Mouse (Mus musculus) regulatory T cell (primary cell): ENCODE data around the gene Rap1gds1.

Experiments
- in situ Hi-C: fragments of 300-600 bp; cut with MboI, MseI; formaldehyde crosslinking; loops from one replicate; pipeline ENCODE4 v1.15.1; 2025; ENCODE audit warnings: high pct_unique_total_duplicates

Rap1gds1 gene

GRCm38 (mm10) chr3:139048701-139049622 is 26.0 kb downstream of the Rap1gds1 start:
- in situ Hi-C loops: no loop called here

GRCm38 (mm10) chr3:139042433-139042854 is 32.6 kb downstream of the Rap1gds1 start:
- in situ Hi-C loops: no loop called here

GRCm38 (mm10) chr3:139041921-139042320 is 33.1 kb downstream of the Rap1gds1 start:
- in situ Hi-C loops: no loop called here

GRCm38 (mm10) chr3:139037030-139037429 is 38.0 kb downstream of the Rap1gds1 start:
- in situ Hi-C loops: no loop called here

GRCm38 (mm10) chr3:139033179-139033578 is 41.8 kb downstream of the Rap1gds1 start:
- in situ Hi-C loops: no loop called here

GRCm38 (mm10) chr3:139030644-139031227 is 44.3 kb downstream of the Rap1gds1 start:
- in situ Hi-C loops: no loop called here

GRCm38 (mm10) chr3:139025077-139025476 is 49.9 kb downstream of the Rap1gds1 start:
- in situ Hi-C loops: no loop called here

- in situ Hi-C loops: no loop called here
These were observed 51.4 kb downstream of the Rap1gds1 start for GRCm38 (mm10) chr3:139023585-139023984.

- in situ Hi-C loops: no loop called here
These were observed 62.6 kb downstream of the Rap1gds1 start for GRCm38 (mm10) chr3:139012352-139012751.

GRCm38 (mm10) chr3:139005669-139006068 is 69.3 kb downstream of the Rap1gds1 start:
- in situ Hi-C loops: no loop called here

GRCm38 (mm10) chr3:139002774-139003173 is 72.2 kb downstream of the Rap1gds1 start:
- in situ Hi-C loops: no loop called here

GRCm38 (mm10) chr3:139000071-139000867 is 74.7 kb downstream of the Rap1gds1 start:
- in situ Hi-C loops: no loop called here

GRCm38 (mm10) chr3:138993473-138993872 is 81.5 kb downstream of the Rap1gds1 start:
- in situ Hi-C loops: no loop called here

- in situ Hi-C loops: no loop called here
These were observed 83.6 kb downstream of the Rap1gds1 start for GRCm38 (mm10) chr3:138991367-138991766.

GRCm38 (mm10) chr3:138989141-138989540 is 85.9 kb downstream of the Rap1gds1 start:
- in situ Hi-C loops: no loop called here

- in situ Hi-C loops: no loop called here
These were observed 87.0 kb downstream of the Rap1gds1 start for GRCm38 (mm10) chr3:138988004-138988403.

GRCm38 (mm10) chr3:138982249-138982648 is 92.8 kb downstream of the Rap1gds1 start:
- in situ Hi-C loops: no loop called here

- in situ Hi-C loops: no loop called here
These were observed 97.6 kb downstream of the Rap1gds1 start for GRCm38 (mm10) chr3:138977413-138977812.

GRCm38 (mm10) chr3:138967627-138968026 is 107.4 kb downstream of the Rap1gds1 start:
- in situ Hi-C loops: no loop called here

GRCm38 (mm10) chr3:138958527-138958926 is 116.5 kb downstream of the Rap1gds1 start:
- in situ Hi-C loops: no loop called here

- in situ Hi-C loops: no loop called here
These were observed 119.8 kb downstream of the Rap1gds1 start for GRCm38 (mm10) chr3:138955220-138955619.

- in situ Hi-C loops: no loop called here
These were observed 125.9 kb downstream of the Rap1gds1 start for GRCm38 (mm10) chr3:138949081-138949480.
